Mouse (Mus musculus): ENCODE data around the gene Ripk1. TPM values are rescaled to one million over a fixed set of nuclear protein-coding genes. Genes with fewer than 3 reads are reported as not detected.

Ripk1 gene
- polyA plus RNA-seq, 1 experiment = 8.9 TPM

- Histone ChIP-seq H3K36me3 (ENCODE audit: control insufficient read depth, insufficient read depth, low read length) (0 out of 2 replicates have a peak, but pooled peaks cover 4% of the 10 kb centered on the region), H3K4me3 (ENCODE audit: control insufficient read depth, insufficient read depth, low read length) (no peak overlapping the region), H3K4me1 (replicated peaks; ENCODE audit: control insufficient read depth, insufficient read depth, low read length) (0 out of 2 replicates have a peak, but pooled peaks cover 2% of the 10 kb centered on the region), H3K27ac (ENCODE audit: control insufficient read depth, insufficient read depth, low read length) (no peak overlapping the region), H3K27me3 (ENCODE audit: control insufficient read depth, insufficient read depth, low read length) (no peaks in the 10 kb centered on the region; the same call in 1 of the 2 replicates)
- WGBS = 93% methylated on average over 4 of the region's 4 CpGs
- no peak for DNase-seq
- TF ChIP-seq CTCF (IDR thresholded peaks at IDR 0.05; ENCODE audit: borderline replicate concordance, control insufficient read depth, extremely low read depth, insufficient read depth, low read length, poor library complexity) (no peak), POLR2A (IDR thresholded peaks at IDR 0.05; ENCODE audit: control insufficient read depth, extremely low read depth, insufficient read depth, low read length, poor library complexity) (no peak)
These were observed 52.2 kb downstream of the Ripk1 start for GRCm38 (mm10) chr13:34054391-34054790.

- WGBS = 74% methylated on average over 3 of the region's 3 CpGs
- DNase-seq = no peak
- Histone ChIP-seq H3K4me3 (ENCODE audit: control insufficient read depth, insufficient read depth, low read length) (no peak overlapping the region), H3K4me1 (replicated peaks; ENCODE audit: control insufficient read depth, insufficient read depth, low read length) (0 out of 2 replicates have a peak, but pooled peaks cover 2% of the 10 kb centered on the region), H3K27ac (ENCODE audit: control insufficient read depth, insufficient read depth, low read length) (no peak overlapping the region), H3K27me3 (ENCODE audit: control insufficient read depth, insufficient read depth, low read length) (no peaks in the 10 kb centered on the region; the same call in 1 of the 2 replicates), H3K36me3 (ENCODE audit: control insufficient read depth, insufficient read depth, low read length) (0 out of 2 replicates have a peak, but pooled peaks cover 4% of the 10 kb centered on the region)
- no peak for TF ChIP-seq CTCF (IDR thresholded peaks at IDR 0.05; ENCODE audit: borderline replicate concordance, control insufficient read depth, extremely low read depth, insufficient read depth, low read length, poor library complexity)
- TF ChIP-seq POLR2A (IDR thresholded peaks at IDR 0.05; ENCODE audit: control insufficient read depth, extremely low read depth, insufficient read depth, low read length, poor library complexity) = no peak
These were observed 52.8 kb downstream of the Ripk1 start for GRCm38 (mm10) chr13:34054983-34055382.

GRCm38 (mm10) chr13:34057252-34057651 is 55.1 kb downstream of the Ripk1 start:
- Histone ChIP-seq H3K4me1 (replicated peaks; ENCODE audit: control insufficient read depth, insufficient read depth, low read length) (0 out of 2 replicates have a peak, but pooled peaks cover 2% of the 10 kb centered on the region), H3K27ac (ENCODE audit: control insufficient read depth, insufficient read depth, low read length) (no peak overlapping the region), H3K27me3 (ENCODE audit: control insufficient read depth, insufficient read depth, low read length) (no peaks in the 10 kb centered on the region), H3K36me3 (ENCODE audit: control insufficient read depth, insufficient read depth, low read length) (no peaks in the 10 kb centered on the region), H3K4me3 (ENCODE audit: control insufficient read depth, insufficient read depth, low read length) (no peak overlapping the region)
- DNase-seq = no peak
- 96% methylated on average over 1 of the region's 1 CpGs for WGBS
- TF ChIP-seq CTCF (IDR thresholded peaks at IDR 0.05; ENCODE audit: borderline replicate concordance, control insufficient read depth, extremely low read depth, insufficient read depth, low read length, poor library complexity) = no peak
- no peak for TF ChIP-seq POLR2A (IDR thresholded peaks at IDR 0.05; ENCODE audit: control insufficient read depth, extremely low read depth, insufficient read depth, low read length, poor library complexity)

GRCm38 (mm10) chr13:34060061-34060460 is 57.9 kb downstream of the Ripk1 start:
- no peak overlapping the region for H3K4me3 ChIP-seq (ENCODE audit: control insufficient read depth, insufficient read depth, low read length)
- H3K27ac ChIP-seq (ENCODE audit: control insufficient read depth, insufficient read depth, low read length) = no peak overlapping the region
- 96% methylated on average over 9 of the region's 9 CpGs for WGBS
- H3K36me3 ChIP-seq (ENCODE audit: control insufficient read depth, insufficient read depth, low read length) = no peaks in the 10 kb centered on the region
- no peaks in the 10 kb centered on the region for H3K27me3 ChIP-seq (ENCODE audit: control insufficient read depth, insufficient read depth, low read length)
- TF ChIP-seq POLR2A (IDR thresholded peaks at IDR 0.05; ENCODE audit: control insufficient read depth, extremely low read depth, insufficient read depth, low read length, poor library complexity) (no peak), CTCF (IDR thresholded peaks at IDR 0.05; ENCODE audit: borderline replicate concordance, control insufficient read depth, extremely low read depth, insufficient read depth, low read length, poor library complexity) (no peak)
- DNase-seq = no peak
- no peaks in the 10 kb centered on the region for H3K4me1 ChIP-seq (replicated peaks; ENCODE audit: control insufficient read depth, insufficient read depth, low read length)

GRCm38 (mm10) chr13:34062466-34062865 is 60.3 kb downstream of the Ripk1 start:
- Histone ChIP-seq H3K4me3 (ENCODE audit: control insufficient read depth, insufficient read depth, low read length) (no peak overlapping the region), H3K36me3 (ENCODE audit: control insufficient read depth, insufficient read depth, low read length) (no peaks in the 10 kb centered on the region), H3K27me3 (ENCODE audit: control insufficient read depth, insufficient read depth, low read length) (no peaks in the 10 kb centered on the region), H3K27ac (ENCODE audit: control insufficient read depth, insufficient read depth, low read length) (no peak overlapping the region), H3K4me1 (replicated peaks; ENCODE audit: control insufficient read depth, insufficient read depth, low read length) (no peaks in the 10 kb centered on the region)
- no peak for DNase-seq
- TF ChIP-seq CTCF (IDR thresholded peaks at IDR 0.05; ENCODE audit: borderline replicate concordance, control insufficient read depth, extremely low read depth, insufficient read depth, low read length, poor library complexity) = no peak
- no peak for TF ChIP-seq POLR2A (IDR thresholded peaks at IDR 0.05; ENCODE audit: control insufficient read depth, extremely low read depth, insufficient read depth, low read length, poor library complexity)
- WGBS = 91% methylated on average over 10 of the region's 10 CpGs

- no peak for DNase-seq
- TF ChIP-seq POLR2A (IDR thresholded peaks at IDR 0.05; ENCODE audit: control insufficient read depth, extremely low read depth, insufficient read depth, low read length, poor library complexity) (no peak), CTCF (IDR thresholded peaks at IDR 0.05; ENCODE audit: borderline replicate concordance, control insufficient read depth, extremely low read depth, insufficient read depth, low read length, poor library complexity) (no peak)
- Histone ChIP-seq H3K27ac (ENCODE audit: control insufficient read depth, insufficient read depth, low read length) (no peak overlapping the region), H3K4me1 (replicated peaks; ENCODE audit: control insufficient read depth, insufficient read depth, low read length) (no peaks in the 10 kb centered on the region), H3K27me3 (ENCODE audit: control insufficient read depth, insufficient read depth, low read length) (no peaks in the 10 kb centered on the region), H3K36me3 (ENCODE audit: control insufficient read depth, insufficient read depth, low read length) (no peaks in the 10 kb centered on the region), H3K4me3 (ENCODE audit: control insufficient read depth, insufficient read depth, low read length) (no peak overlapping the region)
- WGBS = 94% methylated on average over 1 of the region's 1 CpGs
These were observed 64.2 kb downstream of the Ripk1 start for GRCm38 (mm10) chr13:34066351-34066750.

- no peaks in the 10 kb centered on the region for H3K4me1 ChIP-seq (replicated peaks; ENCODE audit: control insufficient read depth, insufficient read depth, low read length)
- no peak overlapping the region for H3K4me3 ChIP-seq (ENCODE audit: control insufficient read depth, insufficient read depth, low read length)
- WGBS = 95% methylated on average over 4 of the region's 4 CpGs
- no peak for DNase-seq
- peaks cover 6% of the 10 kb centered on the region; the same call in 1 of the 2 replicates for H3K36me3 ChIP-seq (ENCODE audit: control insufficient read depth, insufficient read depth, low read length)
- TF ChIP-seq POLR2A (IDR thresholded peaks at IDR 0.05; ENCODE audit: control insufficient read depth, extremely low read depth, insufficient read depth, low read length, poor library complexity) (no peak), CTCF (IDR thresholded peaks at IDR 0.05; ENCODE audit: borderline replicate concordance, control insufficient read depth, extremely low read depth, insufficient read depth, low read length, poor library complexity) (no peak)
- no peaks in the 10 kb centered on the region for H3K27me3 ChIP-seq (ENCODE audit: control insufficient read depth, insufficient read depth, low read length)
- no peak overlapping the region for H3K27ac ChIP-seq (ENCODE audit: control insufficient read depth, insufficient read depth, low read length)
These were observed 68.1 kb downstream of the Ripk1 start for GRCm38 (mm10) chr13:34070296-34070695.

All from thymus, adult 2 months (tissue).